Mouse (Mus musculus): ENCODE measurements around the gene Peli3. TPM values are rescaled to one million over a fixed set of nuclear protein-coding genes. Genes with fewer than 3 reads are reported as not detected.

Gene Peli3
- total RNA-seq (2023), result 1 to 10 TPM; 1.3 to 1.9 TPM

GRCm38 (mm10) chr19:4942551-4943252, at the start of gene Peli3:
Gene Peli3, minus strand, starts transcription at chr19:4943127.

GRCm38 (mm10) chr19:4990256-4990625, 47.3 kb upstream of the Peli3 start, which contains the start of gene Npas4:
Gene Npas4, minus strand, starts transcription at chr19:4990316.

GRCm38 (mm10) chr19:4961928-4962601, 19.1 kb upstream of the Peli3 start, which contains the start of gene Mrpl11:
Gene Mrpl11, plus strand, starts transcription at chr19:4962147.

GRCm38 (mm10) chr19:4927904-4928531, 14.9 kb downstream of the Peli3 start, which contains the start of gene Dpp3:
Gene Dpp3, minus strand, starts transcription at chr19:4928287.

GRCm38 (mm10) chr19:4905979-4906794, 36.7 kb downstream of the Peli3 start, which contains the start of gene Bbs1:
Gene Bbs1, minus strand, starts transcription at chr19:4906628.

Other genes with a start within 250 kb of the Peli3 start
- not detected for gene Gm960, start 244.5 kb downstream of the Peli3 start, total RNA-seq (2023)
- under 1 TPM; 0.05 to 0.55 TPM for gene Sptbn2, start 232.0 kb downstream of the Peli3 start, total RNA-seq (2023)
- 10 to 100 TPM in 1 of 2 experiments, 1 to 10 TPM in 1; 9.8 to 10.5 TPM for gene Rbm4b, start 186.6 kb downstream of the Peli3 start, total RNA-seq (2023)
- gene Rbm4, start 149.2 kb downstream of the Peli3 start, total RNA-seq (2023), result 10 to 100 TPM; 53.6 to 54.3 TPM
- gene Gm21992, start 131.5 kb downstream of the Peli3 start, total RNA-seq (2023), result 10 to 100 TPM; 18.5 to 37.7 TPM
- gene Rbm14, start 131.5 kb downstream of the Peli3 start, total RNA-seq (2023), result 10 to 100 TPM; 43.4 to 61.4 TPM
- gene Ccs, start 103.8 kb downstream of the Peli3 start, total RNA-seq (2023), result 10 to 100 TPM; 30.3 to 37.9 TPM
- not detected for gene Ccdc87, start 103.8 kb downstream of the Peli3 start, total RNA-seq (2023)
- 10 to 100 TPM; 15.4 to 24.4 TPM for gene Ctsf, start 88.0 kb downstream of the Peli3 start, total RNA-seq (2023)
- gene Actn3, start 65.2 kb downstream of the Peli3 start, total RNA-seq (2023), result not detected
- gene Zdhhc24, start 64.5 kb downstream of the Peli3 start, total RNA-seq (2023), result 1 to 10 TPM; 6.1 to 6.4 TPM
- 1 to 10 TPM in 1 of 2 experiments, under 1 TPM in 1; 0.52 to 1.1 TPM for gene Bbs1, start 36.5 kb downstream of the Peli3 start, total RNA-seq (2023)
- gene Dpp3, start 14.8 kb downstream of the Peli3 start, total RNA-seq (2023), result 10 to 100 TPM; 65.0 to 67.8 TPM
- 10 to 100 TPM; 17.5 to 20.4 TPM for gene Mrpl11, start 19.0 kb upstream of the Peli3 start, total RNA-seq (2023)
- not detected for gene Npas4, start 47.2 kb upstream of the Peli3 start, total RNA-seq (2023)
- 1 to 10 TPM; 3.9 to 6.4 TPM for gene Slc29a2, start 80.7 kb upstream of the Peli3 start, total RNA-seq (2023)
- 10 to 100 TPM in 1 of 2 experiments, 1 to 10 TPM in 1; 9.0 to 12.8 TPM for gene B4gat1, start 95.7 kb upstream of the Peli3 start, total RNA-seq (2023)
- 1 to 10 TPM in 1 of 2 experiments, under 1 TPM in 1; 0.46 to 2.7 TPM for gene AC124502.3, start 95.8 kb upstream of the Peli3 start, total RNA-seq (2023)
- gene Brms1, start 98.2 kb upstream of the Peli3 start, total RNA-seq (2023), result 10 to 100 TPM; 55.4 to 63.3 TPM
- gene Rin1, start 107.4 kb upstream of the Peli3 start, total RNA-seq (2023), result 1 to 10 TPM; 2.5 to 2.6 TPM
- gene Cd248, start 125.0 kb upstream of the Peli3 start, total RNA-seq (2023), result under 1 TPM in 1 of 2 experiments, not detected in 1; 0.46 TPM
- gene Tmem151a, start 142.4 kb upstream of the Peli3 start, total RNA-seq (2023), result 1 to 10 TPM in 1 of 2 experiments, under 1 TPM in 1; 0.89 to 3.0 TPM
- 10 to 100 TPM; 24.5 to 29.6 TPM for gene Yif1a, start 145.4 kb upstream of the Peli3 start, total RNA-seq (2023)
- gene Cnih2, start 155.4 kb upstream of the Peli3 start, total RNA-seq (2023), result under 1 TPM; 0.60 to 0.79 TPM
- 100 to 1,000 TPM; 138 to 140 TPM for gene Rab1b, start 163.9 kb upstream of the Peli3 start, total RNA-seq (2023)
- gene Klc2, start 175.4 kb upstream of the Peli3 start, total RNA-seq (2023), result 10 to 100 TPM; 18.8 to 23.2 TPM